Mouse (Mus musculus): ENCODE measurements around the gene Acyp2.
A peak's percentile ranks its signal among the peaks of the same experiment; 100 is the strongest.

The Acyp2 gene

DNA sequence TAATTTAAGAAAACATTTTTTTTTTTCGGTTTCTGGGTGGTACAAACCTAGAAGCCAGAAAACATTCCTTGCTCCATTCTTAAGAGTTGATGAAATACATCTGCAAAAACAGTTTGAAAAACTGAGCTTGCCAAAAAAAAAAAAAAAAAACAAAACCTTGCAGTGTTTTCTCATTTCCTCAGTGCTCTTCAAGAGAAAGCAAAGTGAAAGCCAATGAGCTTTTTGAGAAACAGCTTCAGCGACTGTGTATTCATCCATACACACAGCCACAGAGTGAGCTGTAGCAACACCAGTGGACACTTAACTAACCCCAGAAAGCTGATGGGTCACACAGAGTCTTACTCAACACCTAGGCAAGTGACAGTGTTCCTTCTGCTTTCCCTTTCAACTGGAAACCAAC, 69.4 kb downstream of the Acyp2 start:
- DNase-seq (ENCODE audit: extremely low spot score), result no peak

DNA sequence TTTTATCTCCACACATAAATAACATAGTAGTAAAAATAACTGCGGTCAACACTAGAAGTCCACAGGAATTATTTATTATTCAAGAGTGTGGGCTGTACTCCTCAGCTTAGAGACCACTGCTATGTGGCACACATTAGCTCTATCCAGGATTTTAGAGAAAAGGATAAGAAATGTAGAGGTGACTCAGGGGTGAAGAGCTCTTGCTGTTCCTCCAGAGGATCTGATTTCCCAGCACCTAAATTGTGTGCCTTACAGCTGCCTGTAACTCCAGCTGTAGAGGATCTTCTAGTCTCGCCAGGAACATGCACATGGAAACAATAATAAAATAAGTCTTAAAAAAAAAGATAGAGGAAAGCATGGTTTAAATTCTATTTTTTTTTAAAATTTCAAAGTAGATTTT, 70.5 kb downstream of the Acyp2 start:
- DNase-seq (ENCODE audit: extremely low spot score), result no peak

DNA sequence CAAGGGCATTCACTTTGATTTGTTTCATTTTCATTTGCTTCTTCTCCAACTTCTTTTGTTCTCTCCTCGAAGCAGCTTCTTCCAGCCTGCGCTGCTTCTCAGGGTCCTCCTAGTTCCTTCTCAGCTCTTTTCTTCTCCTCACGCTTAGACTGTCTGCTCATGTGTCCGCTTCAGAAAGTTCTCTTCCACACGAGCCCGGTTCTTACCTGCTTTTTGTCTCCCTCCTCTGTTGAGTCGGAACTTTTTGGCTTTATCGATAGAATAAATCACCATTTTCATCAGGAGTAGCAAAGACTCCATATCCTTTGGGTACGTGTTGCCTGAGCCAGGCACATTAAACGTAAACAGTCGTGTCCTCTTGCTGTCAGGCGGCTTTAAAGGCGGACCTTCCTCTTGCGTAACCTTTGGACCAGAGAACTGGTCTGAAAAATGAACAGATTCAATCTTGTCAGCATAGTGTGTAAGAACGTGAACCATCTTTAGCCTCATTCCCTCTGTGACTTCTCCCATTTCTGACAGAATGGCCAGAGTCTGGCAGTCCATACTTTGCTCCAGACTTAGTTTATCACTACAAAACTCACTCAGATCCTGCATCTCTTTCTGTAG, 76.5 kb downstream of the Acyp2 start:
- DNase-seq (ENCODE audit: extremely low spot score), result no peak

DNA sequence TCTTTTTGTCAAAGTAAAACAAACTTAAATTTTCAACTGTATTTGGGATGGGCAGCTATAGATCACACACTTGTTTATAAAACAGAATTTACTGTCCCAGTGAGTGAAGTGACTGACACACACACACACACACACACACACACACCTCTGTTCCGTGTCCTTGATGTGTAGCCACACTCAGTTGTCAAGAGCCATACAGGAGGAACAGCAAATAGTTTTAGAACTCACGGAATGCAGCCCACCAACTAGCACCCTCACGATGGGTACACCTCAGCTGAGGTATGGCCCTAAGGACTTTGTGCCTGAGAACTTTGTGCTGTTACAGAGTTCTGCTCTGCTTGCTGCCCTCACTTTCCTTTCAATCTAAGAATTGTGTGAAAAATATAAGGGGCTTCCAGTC, 78.8 kb downstream of the Acyp2 start:
- DNase-seq (ENCODE audit: extremely low spot score), result no peak

DNA sequence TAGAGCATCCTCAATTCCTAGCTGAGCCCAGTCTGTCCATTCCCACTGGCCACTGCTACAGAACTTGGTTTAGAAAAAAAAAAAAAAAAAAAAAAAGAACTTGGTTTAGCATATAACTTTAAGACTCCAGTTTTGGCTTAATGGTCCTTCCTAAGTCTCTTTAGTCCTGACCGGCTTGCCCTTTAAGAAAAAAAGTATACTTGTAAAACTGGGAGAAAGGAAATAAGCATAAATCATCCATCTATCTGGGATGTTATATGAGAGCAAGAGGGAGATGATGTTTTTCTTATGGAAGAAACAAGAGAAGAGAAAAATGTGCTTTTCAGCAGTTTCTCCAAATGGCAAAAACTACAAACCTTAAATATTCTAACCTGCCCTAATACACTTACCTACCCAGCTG, 89.2 kb downstream of the Acyp2 start:
- no peak for DNase-seq (ENCODE audit: extremely low spot score)

DNA sequence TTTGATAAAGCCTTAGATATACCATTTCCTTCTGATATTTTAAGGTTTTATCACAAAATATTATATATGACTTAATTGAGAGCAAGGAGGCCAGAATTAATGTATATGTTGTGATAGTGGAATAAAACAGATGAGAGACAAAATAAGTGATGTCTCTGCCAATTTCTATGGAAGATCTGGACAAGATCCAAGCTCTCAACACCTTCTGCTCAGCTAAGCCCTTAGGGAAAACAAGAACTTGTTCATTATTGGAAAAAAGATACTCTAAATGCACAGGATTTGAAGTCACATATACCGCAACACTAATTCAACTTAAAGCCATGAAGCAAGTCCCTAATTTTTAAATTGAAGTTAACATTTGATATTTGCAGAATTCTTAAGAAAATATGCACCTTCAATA, 96.0 kb downstream of the Acyp2 start:
- no peak for DNase-seq (ENCODE audit: extremely low spot score)

DNA sequence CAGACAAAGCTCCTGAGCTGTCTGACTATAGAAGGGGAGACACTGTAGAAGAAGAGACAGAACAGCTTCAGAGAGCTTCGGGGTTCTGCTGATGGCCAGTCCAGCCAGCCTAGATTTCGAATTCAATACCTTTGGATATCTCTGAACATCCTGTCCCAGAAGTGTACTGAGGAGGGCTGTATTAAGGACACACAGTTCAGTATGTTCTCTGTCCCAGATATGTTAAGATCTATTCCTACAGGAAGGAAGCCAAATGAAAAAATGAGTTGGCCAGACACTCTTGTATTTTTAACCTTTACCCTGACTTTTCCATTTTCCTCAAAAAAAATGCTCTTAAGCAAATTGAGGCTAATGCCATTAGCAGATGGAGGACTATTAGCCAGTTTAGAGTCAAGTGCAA, 132.3 kb downstream of the Acyp2 start:
- no peak for DNase-seq (ENCODE audit: extremely low spot score)

DNA sequence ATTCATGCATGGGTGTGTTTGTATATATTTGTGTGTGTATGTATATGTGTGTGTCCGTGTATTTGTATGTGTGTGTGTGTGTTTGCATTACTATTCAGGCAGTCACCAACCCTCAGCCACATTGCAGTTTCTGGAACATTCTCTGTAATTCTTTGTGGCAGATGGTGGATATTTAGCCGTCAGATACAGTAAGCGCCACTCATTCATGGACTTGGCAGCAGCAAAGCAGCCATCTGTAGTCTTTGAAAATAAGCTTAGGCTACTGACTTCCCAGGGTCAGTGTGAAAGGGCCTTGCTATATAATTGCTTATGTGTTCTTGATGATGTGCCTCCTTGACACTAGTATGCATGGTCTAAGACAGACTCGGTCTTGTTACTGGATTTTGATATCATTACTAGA, 141.2 kb downstream of the Acyp2 start:
- no peak for DNase-seq (ENCODE audit: extremely low spot score)

DNA sequence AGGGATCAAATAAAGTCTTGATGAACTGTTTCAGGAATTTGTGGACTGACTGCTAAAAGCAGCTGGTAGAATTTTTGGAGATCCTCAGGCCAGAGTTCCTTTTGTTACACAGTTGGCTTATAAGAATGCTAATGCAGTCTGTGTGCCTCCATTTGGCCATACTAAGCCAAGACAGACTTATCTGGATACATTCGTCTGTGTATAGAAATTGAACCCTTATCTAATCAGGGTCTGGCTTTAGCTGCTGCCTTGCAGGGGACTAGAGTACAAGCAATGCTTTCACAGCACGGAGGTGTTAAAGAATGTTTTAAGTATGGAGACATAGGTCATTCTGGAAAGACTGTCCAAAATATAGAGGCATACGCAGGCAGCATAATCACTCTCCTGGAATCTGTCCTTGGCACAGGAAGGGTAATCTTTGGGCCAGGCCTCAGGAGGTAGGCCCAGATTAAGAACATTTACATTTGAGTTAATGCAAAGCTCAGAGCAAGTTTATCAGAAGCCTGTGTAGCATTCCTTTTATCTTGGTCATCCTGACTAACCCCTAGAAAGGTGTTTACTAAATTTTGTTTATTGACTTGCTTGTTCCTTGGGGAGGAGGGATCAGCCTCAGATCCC, 150.5 kb downstream of the Acyp2 start:
- no peak for DNase-seq (ENCODE audit: extremely low spot score)

DNA sequence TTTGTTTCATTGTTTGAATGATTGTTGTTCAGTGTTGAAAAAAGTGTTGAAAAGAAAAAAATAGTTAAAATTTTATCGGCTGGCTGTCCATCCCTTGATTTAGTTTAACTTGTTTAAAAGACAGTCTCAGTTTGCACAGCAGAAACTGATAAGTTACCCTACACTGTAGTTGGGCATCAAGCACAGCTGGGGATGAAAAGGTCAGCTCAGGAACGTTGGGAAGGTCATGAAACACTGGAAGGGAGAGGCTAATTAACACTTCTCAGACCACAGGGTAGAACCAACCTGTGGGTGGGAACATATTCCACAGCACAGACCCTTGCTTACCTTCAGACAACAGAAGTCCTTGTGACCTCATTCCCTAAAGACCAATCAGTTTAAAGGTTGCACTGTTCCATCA, 152.2 kb downstream of the Acyp2 start:
- no peak for DNase-seq (ENCODE audit: extremely low spot score)

DNA sequence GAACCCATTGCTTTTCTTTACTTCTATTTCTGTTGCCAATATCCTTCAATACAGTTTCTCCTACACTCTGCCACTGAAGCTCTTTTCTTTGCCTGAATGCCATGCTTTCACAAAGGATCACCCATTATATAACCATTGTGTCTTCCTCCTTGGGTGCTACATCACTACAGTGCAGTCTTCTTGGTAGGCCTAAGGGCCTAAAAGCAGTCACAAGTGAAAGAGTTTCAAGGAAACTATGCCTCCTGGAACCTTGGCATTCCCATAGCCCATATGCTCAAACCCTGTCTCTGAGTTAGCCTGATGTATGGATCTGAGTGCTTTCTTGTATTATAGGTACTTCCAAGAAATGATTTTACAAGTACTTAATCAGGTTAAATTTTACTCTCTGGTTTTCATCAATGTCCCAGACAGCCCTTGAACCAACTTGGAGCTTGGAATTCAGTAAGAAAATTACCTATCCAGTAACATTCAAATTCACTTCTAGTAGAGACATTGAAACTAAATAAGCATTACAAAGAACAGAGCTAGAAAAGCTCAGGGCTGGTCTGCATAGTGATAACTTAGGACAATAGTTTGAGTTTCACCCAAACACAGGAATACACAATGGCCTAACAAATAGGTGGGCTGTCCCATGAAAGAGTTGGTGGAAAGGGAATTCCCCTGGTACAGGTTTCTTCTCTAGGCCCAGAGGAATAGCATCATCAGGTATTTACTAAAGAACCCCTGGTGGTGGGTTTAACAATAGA, 157.7 kb downstream of the Acyp2 start:
- DNase-seq (ENCODE audit: extremely low spot score), result no peak

DNA sequence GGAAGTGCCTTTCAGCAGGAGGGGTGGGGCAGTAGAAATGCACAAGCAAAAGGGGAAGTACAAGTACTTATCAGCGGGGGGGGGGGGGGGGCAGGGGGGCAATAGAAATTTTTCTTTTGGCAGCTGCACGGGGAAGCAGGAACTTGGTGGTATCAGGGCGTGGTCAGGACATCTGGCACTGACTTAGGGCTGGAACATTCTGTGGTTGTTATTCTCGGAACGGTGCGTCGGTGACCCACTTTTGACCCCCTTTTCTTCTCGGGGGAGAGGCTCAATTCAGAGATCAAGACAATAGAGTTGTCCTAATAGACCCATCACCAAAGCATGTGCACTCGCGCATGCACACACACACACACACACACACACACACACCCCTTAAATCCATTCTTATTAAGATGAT, 161.2 kb downstream of the Acyp2 start:
- no peak for DNase-seq (ENCODE audit: extremely low spot score)

DNA sequence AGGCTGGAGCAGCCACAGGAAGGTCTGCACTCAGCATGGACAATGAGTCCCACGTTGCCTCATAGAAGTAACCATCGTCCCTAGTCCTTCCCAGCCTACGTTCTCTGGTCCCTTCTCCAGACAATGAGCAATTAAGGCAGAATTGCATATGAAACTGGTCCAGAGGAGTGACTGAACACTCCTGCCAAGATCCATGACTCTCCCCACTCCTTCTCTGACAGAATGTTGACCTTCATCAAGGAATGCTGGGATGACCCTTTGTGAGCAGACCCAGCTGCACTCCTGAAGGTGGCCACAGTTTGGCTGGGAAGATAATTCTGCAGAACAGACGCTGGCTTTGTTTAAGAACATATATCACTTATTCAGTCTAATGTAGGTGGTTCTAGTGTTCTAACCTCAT, 166.1 kb downstream of the Acyp2 start:
- DNase-seq (ENCODE audit: extremely low spot score), result no peak

DNA sequence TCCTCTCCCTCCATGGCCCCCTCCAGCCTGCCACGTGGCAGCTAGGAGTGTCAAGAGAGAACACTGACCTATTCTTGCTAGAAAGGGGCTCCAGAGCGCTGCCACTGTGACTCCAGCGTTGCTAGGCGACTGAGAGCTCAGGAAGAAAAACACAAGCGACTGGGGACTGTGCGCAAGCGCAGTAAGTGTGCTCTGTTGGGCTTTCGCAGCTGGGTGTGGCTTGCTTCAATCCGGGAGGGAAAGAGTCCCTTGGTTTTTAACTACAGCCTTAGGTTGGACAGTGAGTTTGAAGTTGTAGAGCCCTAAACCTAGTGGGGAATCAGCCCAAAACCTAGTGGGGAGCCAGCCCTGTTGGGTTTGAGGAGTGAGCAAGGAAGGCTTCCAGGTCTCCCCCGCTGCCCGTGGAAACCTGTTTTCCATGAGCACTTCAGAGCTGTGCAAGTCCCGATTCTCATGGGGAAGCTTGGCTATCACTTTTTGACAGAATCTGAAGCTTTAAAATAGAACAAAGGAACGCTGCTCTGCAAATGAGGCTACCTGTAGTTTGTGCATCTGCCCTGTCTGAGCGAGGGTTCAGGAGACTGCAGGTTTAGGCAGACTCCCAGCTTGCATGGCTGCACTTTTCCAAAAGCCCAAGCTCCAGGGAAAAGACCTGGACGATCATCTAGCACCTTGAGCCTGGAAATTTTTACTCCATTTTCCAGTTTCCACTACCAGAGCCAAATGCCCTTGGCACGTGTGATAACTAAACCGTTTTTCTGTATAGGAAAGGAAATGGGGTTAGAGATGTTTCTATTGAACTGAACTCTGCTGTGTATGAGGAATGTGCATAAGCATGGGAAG, 177.4 kb downstream of the Acyp2 start, which contains the start of gene 4930505A04Rik:
4930505A04Rik (minus strand) TSS at position 77 of the 843 bp plus-strand sequence.
- peak; percentile 84 for DNase-seq (ENCODE audit: extremely low spot score)

DNA sequence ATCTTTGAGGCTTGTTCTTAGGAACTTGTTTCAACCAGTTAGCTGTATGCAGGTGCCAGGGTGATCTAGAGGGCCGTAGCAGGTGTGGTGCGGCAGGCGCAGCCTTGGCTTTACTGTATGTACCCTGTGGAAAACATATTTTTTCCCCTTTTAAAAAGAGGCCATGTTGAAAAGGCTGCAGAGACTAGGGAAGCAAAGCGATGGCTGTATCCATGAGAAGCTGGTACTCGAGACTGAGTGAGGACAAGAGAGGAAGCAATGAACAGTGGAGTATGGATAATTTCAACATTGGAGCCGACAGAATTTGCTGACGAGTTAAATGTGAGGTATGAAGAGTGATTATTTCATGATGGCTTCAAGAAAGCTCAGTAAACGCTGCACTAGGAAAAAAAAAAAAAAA, 178.2 kb downstream of the Acyp2 start:
- no peak for DNase-seq (ENCODE audit: extremely low spot score)
